Mouse (Mus musculus): ENCODE data around the gene Ssmem1.

- TF ChIP-seq CTCF (conservative IDR thresholded peaks at IDR 0.05 in 1 of 2, IDR thresholded peaks at IDR 0.05 in 1 of 2; ENCODE audit: low read depth in 2 of 2, low read length in 2 of 2): no peak
- no peak for TF ChIP-seq MAFK (IDR thresholded peaks at IDR 0.05; ENCODE audit: insufficient replicate concordance, low read length)
- TF ChIP-seq NELFE (IDR thresholded peaks at IDR 0.05; ENCODE audit: low read depth, low read length): no peak
- TF ChIP-seq CHD2 (IDR thresholded peaks at IDR 0.05; ENCODE audit: low read length): no peak
- TF ChIP-seq USF1 (IDR thresholded peaks at IDR 0.05; ENCODE audit: low read depth, low read length): no peak
- no peak for TF ChIP-seq EP300 (IDR thresholded peaks at IDR 0.05; ENCODE audit: low read length)
- TF ChIP-seq E2F4 (IDR thresholded peaks at IDR 0.05; ENCODE audit: insufficient replicate concordance, low read depth, low read length): no peak
- no peak for TF ChIP-seq BHLHE40 (IDR thresholded peaks at IDR 0.05; ENCODE audit: low read depth, low read length)
- no peak for TF ChIP-seq POLR2AphosphoS2 (IDR thresholded peaks at IDR 0.05; ENCODE audit: low read depth, low read length)
Measured at GRCm38 (mm10) chr6:30547656-30548306, 38.1 kb downstream of the Ssmem1 start.

All from CH12.LX (cell line).